Mouse (Mus musculus) limb, embryonic 12.5 days (tissue): ENCODE measurements around the gene Zfp628. TPM values are rescaled to one million over a fixed set of nuclear protein-coding genes. Genes with fewer than 3 reads are reported as not detected.
A peak's percentile ranks its signal among the peaks of the same experiment; 100 is the strongest.
"Not testable (repeated sequence)": the region's sequence is repeated elsewhere in the genome, so short reads cannot be mapped to it uniquely, and the experiment has no call there.

Experiments used
- ATAC-seq: fragments of 200-750 bp; cut with Nextera tagmentation; 2 replicates; pipeline ENCODE4 v1.8.0; 2017; ENCODE audit warnings: low read depth, moderate TSS enrichment; ENCODE audit not compliant: insufficient number of reproducible peaks, insufficient read depth, low FRiP score, low TSS enrichment
- H3K27ac ChIP-seq: fragments of 300-500 bp; sonication (generic); 2 replicates; pipeline ENCODE4 v1.5.1; 2016; ENCODE audit warnings: mild to moderate bottlenecking, moderate library complexity
- H3K27me3 ChIP-seq: fragments of 300-500 bp; sonication (generic); 2 replicates; pipeline ENCODE4 v1.6.1; 2016; ENCODE audit warnings: mild to moderate bottlenecking, moderate library complexity
- H3K36me3 ChIP-seq: fragments of 300-500 bp; sonication (generic); 2 replicates; pipeline ENCODE4 v1.6.1; 2016; ENCODE audit warnings: mild to moderate bottlenecking, moderate library complexity
- H3K4me1 ChIP-seq: fragments of 300-500 bp; sonication (generic); replicated peaks from 2 replicates; pipeline ENCODE4 v1.6.1; 2016
- H3K4me2 ChIP-seq: fragments of 300-500 bp; sonication (generic); 2 replicates; pipeline ENCODE4 v1.6.1; 2016; ENCODE audit warnings: mild to moderate bottlenecking, moderate library complexity
- H3K4me3 ChIP-seq: fragments of 300-500 bp; sonication (generic); replicated peaks from 2 replicates; pipeline ENCODE4 v1.5.1; 2016; ENCODE audit warnings: mild to moderate bottlenecking
- H3K9ac ChIP-seq: fragments of 300-500 bp; sonication (generic); replicated peaks from 2 replicates; pipeline ENCODE4 v1.6.1; 2016; ENCODE audit warnings: mild to moderate bottlenecking, moderate library complexity
- H3K9me3 ChIP-seq: fragments of 300-500 bp; sonication (generic); 2 replicates; pipeline ENCODE4 v1.6.1; 2016; ENCODE audit warnings: mild to moderate bottlenecking, moderate library complexity
- WGBS: fragments of 180-500 bp; shearing (Covaris S2); methylation state at CpG from one replicate; pipeline ENCODE4 v1.1.7; 2016; 5-methylcytosine and 5-hydroxymethylcytosine counted together
- polyA plus RNA-seq: library from polyadenylated mRNA; unstranded; fragments of >200 nt; fragmentation: Nextera tagmentation; extraction: Ambion mirVana; gene quantifications from 2 replicates; pipeline ENCODE4 v1.2.1, GENCODE M21; 2016

Zfp628 gene
- polyA plus RNA-seq, result 3.6 and 4.2 TPM in 2 replicates

DNA sequence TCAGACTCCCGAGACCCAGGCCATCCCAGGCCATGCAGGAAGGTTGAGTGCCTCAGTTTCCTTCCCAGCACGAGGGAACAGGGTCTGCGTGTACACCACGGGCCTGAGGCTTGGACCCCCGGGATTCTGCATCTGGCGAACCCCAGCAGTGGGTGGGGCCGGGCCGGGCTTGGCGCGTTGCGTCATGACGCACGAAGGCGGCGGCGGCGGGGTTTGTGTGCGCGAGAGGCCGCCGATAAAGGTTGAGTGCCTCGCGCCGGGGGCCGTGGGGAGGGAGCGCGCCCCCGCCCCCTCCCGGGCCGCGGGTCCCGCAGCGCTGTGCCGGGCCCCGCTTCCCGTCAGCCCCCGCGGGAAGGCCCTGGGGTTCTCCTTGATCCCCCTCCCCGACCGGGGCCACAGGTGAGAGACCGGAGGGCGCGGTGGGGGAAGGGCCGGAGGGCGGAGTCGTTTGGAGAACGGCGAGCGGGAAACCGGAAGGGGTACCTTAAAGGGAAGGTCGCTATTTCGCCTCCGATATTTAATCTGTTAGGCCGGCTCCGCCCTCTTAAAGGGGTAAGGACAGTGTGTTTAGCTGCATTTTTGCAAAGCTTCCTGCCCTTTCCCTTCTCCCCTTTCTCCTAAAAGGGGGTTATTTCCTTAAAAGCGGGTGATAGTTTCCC is at the start of gene Zfp628:
Zfp628 (plus strand) TSS at position 211 of the 659 bp plus-strand sequence.
- no peaks in the 10 kb centered on the region for H3K9me3 ChIP-seq

DNA sequence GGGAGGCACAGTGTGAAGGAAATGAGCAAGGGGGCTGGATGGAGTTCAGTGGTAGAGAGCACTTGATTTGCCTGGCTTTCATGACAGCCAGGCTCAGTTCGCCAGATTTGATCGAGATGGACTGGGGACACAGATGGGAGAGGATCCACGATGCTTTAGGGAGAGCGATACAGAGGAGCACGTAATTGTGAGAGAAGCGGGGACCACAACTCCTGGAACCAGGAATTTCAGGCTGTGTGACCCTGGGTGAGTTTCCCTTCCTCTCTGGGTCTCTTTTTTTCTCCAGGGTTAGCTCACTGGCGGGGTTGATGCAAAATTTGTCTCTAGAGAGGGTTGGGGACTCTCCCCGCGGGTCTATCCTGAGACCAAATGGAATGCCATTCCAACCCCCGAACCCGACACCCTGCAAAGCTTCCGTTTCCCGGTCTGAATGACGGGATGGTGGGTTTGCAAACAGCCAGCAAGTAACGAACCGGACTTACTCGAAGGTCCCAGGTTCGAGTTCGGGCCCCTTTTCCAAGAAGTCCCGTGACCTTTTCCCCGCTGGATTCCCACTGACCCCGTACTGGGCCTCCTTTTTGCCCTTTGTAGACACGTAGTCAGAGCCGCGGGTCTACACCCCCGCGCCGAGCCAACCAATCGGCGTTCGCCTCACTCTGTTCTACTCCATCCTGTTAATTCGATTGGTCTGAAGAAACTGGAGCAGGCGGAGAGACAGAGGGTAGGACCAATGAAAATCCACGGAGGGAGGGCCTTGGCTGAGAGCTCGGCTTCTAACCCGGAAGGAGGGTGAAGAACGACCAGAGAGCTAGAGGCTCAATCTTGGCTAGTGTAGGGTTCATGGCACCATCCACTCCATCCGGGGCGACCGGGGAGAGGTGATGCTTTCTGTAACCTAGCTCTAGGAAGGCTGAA is 49.2 kb upstream of the Zfp628 start:
- no peaks in the 10 kb centered on the region for H3K27me3 ChIP-seq
- peak; percentile 100 for ATAC-seq
- WGBS, result 5% methylated on average over 40 of the region's 40 CpGs
- peaks cover 7% of the 10 kb centered on the region for H3K4me1 ChIP-seq
- H3K9ac ChIP-seq, result peak overlapping the region; percentile 58
- H3K4me3 ChIP-seq, result peak overlapping the region; percentile 55
- H3K9me3 ChIP-seq, result no peaks in the 10 kb centered on the region
- H3K27ac ChIP-seq, result peak overlapping the region; percentile 31; the same call in 1 of the 2 replicates
- H3K36me3 ChIP-seq, result no peaks in the 10 kb centered on the region
- peak overlapping the region; percentile 61 for H3K4me2 ChIP-seq

More for the DNA sequence above, at the start of gene Zfp628:
- WGBS, result under 1% methylated on average over 54 of the region's 56 CpGs
- no peaks in the 10 kb centered on the region for H3K27me3 ChIP-seq
- H3K4me2 ChIP-seq, result peak within 1 kb of the TSS; percentile 87
- peak within 1 kb of the TSS; percentile 88 for H3K9ac ChIP-seq
- peak within 1 kb of the TSS; percentile 98 for H3K27ac ChIP-seq
- H3K4me3 ChIP-seq, result peak within 1 kb of the TSS; percentile 62
- H3K4me1 ChIP-seq, result peaks cover 14% of the 10 kb centered on the region
- H3K36me3 ChIP-seq, result peaks cover 30% of the 10 kb centered on the region
- ATAC-seq, result peak; percentile 82

DNA sequence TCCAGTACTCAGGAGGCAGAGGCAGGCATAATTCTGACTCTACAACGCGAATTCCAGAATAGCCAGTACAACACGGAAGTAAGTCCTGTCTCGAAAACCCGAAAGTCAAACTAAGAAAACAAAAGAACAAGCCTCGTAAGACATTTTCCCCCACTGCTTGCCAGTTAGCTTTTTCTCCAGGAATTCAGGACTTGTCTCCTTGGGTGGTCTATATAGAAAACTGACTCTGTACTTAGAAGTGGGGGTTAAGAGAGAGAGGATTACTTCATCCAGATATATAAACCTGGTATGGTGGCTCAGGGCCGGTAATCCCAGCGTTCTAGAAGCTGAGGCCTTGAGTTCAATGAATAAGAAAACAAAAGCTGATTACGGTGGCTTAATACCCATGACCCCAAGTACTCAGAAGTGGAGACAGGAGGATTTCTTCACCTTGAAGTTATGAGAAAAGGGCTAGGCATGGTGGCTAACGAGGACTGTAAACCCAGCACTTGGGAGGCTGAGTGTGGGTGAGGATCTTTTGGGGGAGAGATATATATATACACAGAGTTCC is 48.3 kb upstream of the Zfp628 start:
- H3K9ac ChIP-seq, result peak overlapping the region; percentile 58
- no peaks in the 10 kb centered on the region for H3K36me3 ChIP-seq
- H3K4me2 ChIP-seq, result peak overlapping the region; percentile 61
- no peak for ATAC-seq
- peak overlapping the region; percentile 31; the same call in 1 of the 2 replicates for H3K27ac ChIP-seq
- H3K9me3 ChIP-seq, result no peaks in the 10 kb centered on the region
- peaks cover 7% of the 10 kb centered on the region for H3K4me1 ChIP-seq
- 56% methylated on average over 10 of the region's 10 CpGs for WGBS
- peak overlapping the region; percentile 55 for H3K4me3 ChIP-seq
- no peaks in the 10 kb centered on the region for H3K27me3 ChIP-seq

DNA sequence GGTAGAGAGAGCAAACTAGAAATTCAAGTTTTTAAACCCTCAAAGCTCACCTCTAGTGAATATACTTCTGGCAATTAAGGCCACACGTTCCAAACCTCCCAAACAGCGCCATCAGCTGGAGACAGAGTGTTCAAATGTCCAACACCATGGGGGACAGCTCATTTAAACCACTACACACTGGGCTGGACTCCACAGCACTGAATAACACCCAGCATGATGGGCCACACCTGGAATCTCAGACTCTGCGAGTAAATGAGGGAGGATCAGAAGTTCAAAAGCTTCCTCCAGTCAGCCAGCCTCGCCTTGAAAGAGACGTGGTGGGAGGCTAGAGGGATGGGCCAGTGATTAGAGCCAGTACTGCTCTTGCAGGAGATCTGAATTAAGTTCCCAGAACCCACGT is 44.9 kb upstream of the Zfp628 start, which contains the start of gene Isoc2b:
Isoc2b (minus strand) TSS at position 126 of the 400 bp plus-strand sequence.
- H3K9me3 ChIP-seq, result no peaks in the 10 kb centered on the region
- 48% methylated on average over 6 of the region's 6 CpGs for WGBS
- no peak within 1 kb of the TSS for H3K27ac ChIP-seq
- no peak within 1 kb of the TSS for H3K4me2 ChIP-seq
- no peaks in the 10 kb centered on the region for H3K36me3 ChIP-seq
- no peaks in the 10 kb centered on the region for H3K27me3 ChIP-seq
- ATAC-seq, result no peak
- H3K4me1 ChIP-seq, result peaks cover 7% of the 10 kb centered on the region
- H3K9ac ChIP-seq, result no peak within 1 kb of the TSS
- no peak within 1 kb of the TSS for H3K4me3 ChIP-seq

DNA sequence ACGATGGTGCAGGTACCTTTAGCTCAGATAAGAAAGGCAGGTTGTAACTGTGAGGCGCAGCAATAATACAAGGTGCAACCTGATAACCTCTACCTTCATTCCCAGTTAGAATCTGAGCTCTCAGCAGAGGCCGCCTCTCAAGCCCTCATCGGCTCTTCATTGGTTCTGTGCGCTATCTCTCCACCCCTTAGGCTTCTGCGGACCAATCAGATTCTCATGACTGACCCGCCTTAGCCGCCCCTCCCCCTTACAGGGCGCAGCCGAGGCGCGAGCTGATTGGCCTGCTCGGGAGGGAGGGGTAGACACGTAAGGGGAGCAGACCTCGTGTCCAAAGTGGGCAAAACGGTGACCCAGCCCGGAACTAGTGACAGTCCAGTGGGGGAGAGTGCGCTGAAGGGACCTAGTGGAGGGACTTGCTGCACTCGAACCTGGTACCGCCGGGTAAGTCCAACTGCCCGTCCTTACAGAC is 38.2 kb upstream of the Zfp628 start, which contains the start of gene Isoc2a:
Isoc2a (plus strand) TSS at position 401 of the 469 bp plus-strand sequence.
- Histone ChIP-seq H3K4me2 (peak within 1 kb of the TSS; percentile 82), H3K9me3 (no peaks in the 10 kb centered on the region), H3K4me3 (peak within 1 kb of the TSS; percentile 53), H3K27ac (no peak within 1 kb of the TSS), H3K27me3 (no peaks in the 10 kb centered on the region), H3K36me3 (no peaks in the 10 kb centered on the region), H3K4me1 (peaks cover 14% of the 10 kb centered on the region), H3K9ac (peak within 1 kb of the TSS; percentile 60)
- under 1% methylated on average over 22 of the region's 22 CpGs for WGBS
- ATAC-seq, result peak; percentile 99

DNA sequence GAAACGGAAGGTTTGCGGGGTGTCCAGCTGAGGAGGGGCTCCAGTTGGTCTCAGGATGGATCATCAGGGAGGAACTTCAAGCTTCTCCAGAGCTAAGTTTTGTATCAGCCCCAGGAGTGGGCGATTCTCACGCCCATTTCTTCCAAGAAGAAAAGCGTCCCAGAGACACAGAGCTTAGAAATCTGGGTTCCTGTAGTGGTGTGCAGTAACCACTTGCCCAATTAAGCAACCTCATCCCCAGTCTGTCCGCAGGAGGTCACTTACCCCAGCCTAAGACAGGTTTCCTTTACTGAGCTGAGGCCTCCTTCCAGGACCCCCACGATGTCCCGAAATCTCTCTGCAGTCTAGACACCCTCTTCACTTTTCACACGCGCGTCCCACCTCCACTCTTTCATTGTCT is 37.8 kb upstream of the Zfp628 start:
- ATAC-seq, result no peak
- H3K27ac ChIP-seq, result no peak overlapping the region

DNA sequence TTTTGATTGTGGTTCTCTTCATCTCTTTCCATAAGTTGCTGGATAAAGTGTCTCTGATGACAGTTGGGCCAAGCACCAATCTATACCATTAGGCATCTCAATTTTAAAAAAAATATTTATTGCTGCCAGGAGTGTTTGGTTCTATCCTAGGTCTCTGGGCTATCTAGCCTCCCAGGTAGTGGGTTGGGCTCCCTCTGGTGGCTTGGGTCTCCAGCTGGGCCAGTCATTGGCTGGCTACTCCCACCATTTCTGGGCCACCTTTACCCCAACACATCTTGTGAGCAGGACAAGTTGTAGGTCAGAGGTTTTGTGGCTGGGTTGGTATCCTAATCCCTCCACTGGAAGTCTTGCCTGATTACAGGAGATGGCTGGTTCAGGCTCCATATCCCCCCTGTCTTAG is 36.8 kb upstream of the Zfp628 start:
- no peaks in the 10 kb centered on the region for H3K9me3 ChIP-seq
- H3K4me3 ChIP-seq, result no peak overlapping the region
- peak overlapping the region; percentile 60; the same call in 1 of the 2 replicates for H3K9ac ChIP-seq
- no peak for ATAC-seq
- no peaks in the 10 kb centered on the region for H3K27me3 ChIP-seq
- no peak overlapping the region for H3K27ac ChIP-seq
- no peaks in the 10 kb centered on the region for H3K36me3 ChIP-seq
- peaks cover 14% of the 10 kb centered on the region for H3K4me1 ChIP-seq
- H3K4me2 ChIP-seq, result no peak overlapping the region

More for the DNA sequence above, 37.8 kb upstream of the Zfp628 start:
- peak overlapping the region; percentile 60 for H3K9ac ChIP-seq
- peaks cover 14% of the 10 kb centered on the region for H3K4me1 ChIP-seq
- H3K4me2 ChIP-seq, result peak overlapping the region; percentile 82
- no peaks in the 10 kb centered on the region for H3K9me3 ChIP-seq
- peak overlapping the region; percentile 53 for H3K4me3 ChIP-seq
- WGBS, result 8% methylated on average over 11 of the region's 11 CpGs
- H3K27me3 ChIP-seq, result no peaks in the 10 kb centered on the region
- no peaks in the 10 kb centered on the region for H3K36me3 ChIP-seq

DNA sequence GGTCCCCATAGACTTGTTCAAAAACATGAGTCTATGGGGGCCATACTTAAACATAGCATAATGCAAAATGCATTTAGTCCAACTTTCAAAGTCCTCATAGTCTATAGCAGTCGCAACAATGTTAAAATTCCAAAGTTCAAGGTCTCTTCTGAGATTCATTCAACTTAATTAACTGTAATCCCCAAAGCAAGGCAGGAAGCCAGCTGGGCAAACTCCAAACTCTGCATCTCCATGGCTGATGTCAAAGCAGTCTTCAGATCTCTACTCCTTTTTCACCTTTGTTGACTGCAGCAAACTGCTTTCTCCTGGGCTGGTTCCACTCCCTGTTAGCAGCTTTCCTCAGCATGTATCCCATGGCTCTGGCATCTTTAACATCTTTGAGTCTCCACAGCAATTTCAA is 36.0 kb upstream of the Zfp628 start:
- peaks cover 14% of the 10 kb centered on the region for H3K4me1 ChIP-seq
- not testable (repeated sequence) for H3K27ac ChIP-seq, H3K9ac ChIP-seq, H3K36me3 ChIP-seq, H3K27me3 ChIP-seq, H3K9me3 ChIP-seq, H3K4me3 ChIP-seq, ATAC-seq, H3K4me2 ChIP-seq
- 97% methylated on average over 1 of the region's 1 CpGs for WGBS

DNA sequence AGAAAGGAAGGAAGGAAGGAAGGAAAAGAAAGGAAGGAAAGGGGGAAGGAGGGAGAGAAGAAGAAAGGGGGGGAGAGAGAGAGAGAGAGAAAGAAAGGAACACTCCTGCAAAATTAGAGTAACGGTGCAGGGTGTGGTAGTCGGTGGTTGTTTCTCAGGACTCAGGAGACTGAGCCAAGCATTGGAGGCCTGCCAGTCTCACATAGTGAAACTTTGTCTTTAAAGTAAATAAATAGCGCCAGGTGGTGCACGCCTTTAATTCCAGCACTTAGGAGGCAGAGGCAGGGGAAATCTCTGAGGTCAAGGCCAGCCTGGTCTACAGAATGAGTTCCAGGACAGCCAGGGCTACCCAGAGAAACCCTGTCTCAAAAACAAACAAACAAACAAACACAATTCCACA is 28.3 kb upstream of the Zfp628 start:
- Histone ChIP-seq H3K4me1 (no peaks in the 10 kb centered on the region), H3K9me3 (peaks cover 11% of the 10 kb centered on the region; the same call in 1 of the 2 replicates), H3K27ac (no peak overlapping the region), H3K9ac (no peak overlapping the region), H3K27me3 (no peaks in the 10 kb centered on the region), H3K4me2 (no peak overlapping the region), H3K36me3 (no peaks in the 10 kb centered on the region), H3K4me3 (no peak overlapping the region)
- 77% methylated on average over 4 of the region's 4 CpGs for whole genome bisulfite sequencing
- no peak for ATAC-seq

DNA sequence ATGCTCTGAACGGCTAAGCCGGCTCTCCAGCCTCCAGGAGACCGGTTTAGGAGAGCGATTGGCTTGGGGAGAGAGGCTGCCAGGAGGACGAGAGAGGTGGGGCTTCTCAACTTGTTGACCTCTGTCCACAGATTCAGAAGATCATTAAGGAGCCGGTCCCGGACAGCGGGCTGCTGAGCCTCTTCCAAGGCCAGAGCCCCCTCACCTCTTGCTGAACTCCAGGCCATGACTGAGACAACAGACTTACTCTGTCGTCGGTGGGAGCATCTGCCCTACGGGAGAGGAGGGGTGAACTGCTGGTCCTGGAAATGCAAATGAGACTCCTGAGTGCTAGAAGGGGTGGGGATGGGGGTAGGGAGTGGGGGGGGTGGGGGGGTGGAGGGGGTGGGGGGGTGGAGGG is 19.8 kb upstream of the Zfp628 start:
- WGBS, result 65% methylated on average over 11 of the region's 11 CpGs
- ATAC-seq, result no peak
- peaks cover 22% of the 10 kb centered on the region for H3K27me3 ChIP-seq

More for the DNA sequence above, 19.8 kb upstream of the Zfp628 start:
- Histone ChIP-seq H3K4me1 (0 out of 2 replicates have a peak, but pooled peaks cover 2% of the 10 kb centered on the region), H3K4me3 (no peak overlapping the region), H3K36me3 (no peaks in the 10 kb centered on the region), H3K4me2 (no peak overlapping the region), H3K9me3 (no peaks in the 10 kb centered on the region), H3K27ac (no peak overlapping the region), H3K9ac (no peak overlapping the region)
